Mouse (Mus musculus): ENCODE measurements around the gene Smug1. TPM values are rescaled to one million over a fixed set of nuclear protein-coding genes. Genes with fewer than 3 reads are reported as not detected.
A peak's percentile ranks its signal among the peaks of the same experiment; 100 is the strongest.

The Smug1 gene
- polyA plus RNA-seq, 1 experiment: 3.8 TPM

DNA sequence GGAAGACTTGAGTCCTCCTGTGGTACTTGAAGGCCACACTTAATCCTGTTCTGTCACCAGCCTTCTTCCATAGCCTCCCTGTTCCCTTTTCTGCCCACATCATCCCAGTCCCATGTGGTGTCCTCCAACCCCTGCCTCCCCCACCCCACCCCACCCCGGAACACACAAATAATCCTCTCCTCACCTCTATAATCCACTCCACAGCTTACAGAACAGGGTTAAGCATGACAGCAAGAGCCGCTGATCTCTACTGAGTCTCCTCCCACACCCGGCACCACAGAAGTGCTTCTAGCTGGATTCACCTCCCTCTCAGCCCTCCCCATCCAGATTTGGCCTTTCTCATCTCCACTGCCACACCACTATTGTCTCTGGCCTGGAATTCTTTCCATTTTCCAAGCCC lies 894 bp upstream of the Smug1 start:
- no peak overlapping the region for H3K4me3 ChIP-seq (ENCODE audit: control insufficient read depth, low read depth, low read length)
- no peak overlapping the region for H3K27ac ChIP-seq (ENCODE audit: control insufficient read depth, insufficient read depth, low read depth, low read length)
- peaks cover 3% of the 10 kb centered on the region for H3K27me3 ChIP-seq (ENCODE audit: control insufficient read depth, insufficient read depth, low read length)
- no peaks in the 10 kb centered on the region for H3K36me3 ChIP-seq (ENCODE audit: control insufficient read depth, insufficient read depth, low read length)
- peaks cover 31% of the 10 kb centered on the region for H3K4me1 ChIP-seq (ENCODE audit: control insufficient read depth, insufficient read depth, low read length)
- TF ChIP-seq CTCF (IDR thresholded peaks at IDR 0.05; ENCODE audit: control insufficient read depth, insufficient read depth, insufficient replicate concordance, low read depth, low read length): no peak
- no peak for TF ChIP-seq POLR2A (IDR thresholded peaks at IDR 0.05; ENCODE audit: control insufficient read depth, low read depth, low read length)

DNA sequence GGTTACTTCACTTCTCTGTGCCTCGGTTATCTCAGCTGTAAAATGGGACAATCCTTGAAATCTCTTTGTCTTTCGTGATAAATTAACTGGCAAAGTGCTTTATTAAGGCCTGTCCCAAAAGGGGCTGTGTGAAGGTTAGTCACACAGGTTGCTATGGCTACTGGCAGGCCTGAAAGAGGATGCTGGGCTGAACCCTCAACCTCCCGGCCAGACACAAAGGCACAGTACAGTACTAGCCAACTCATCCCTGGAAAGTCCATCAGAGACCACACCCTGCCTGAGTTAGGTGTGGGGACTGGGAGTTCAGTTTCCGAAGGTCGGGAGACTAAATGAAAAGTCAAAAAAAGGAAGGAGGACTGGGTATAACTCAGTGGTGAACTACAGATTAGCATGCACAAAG lies 968 bp downstream of the Smug1 start:
- peaks cover 28% of the 10 kb centered on the region for H3K4me1 ChIP-seq (ENCODE audit: control insufficient read depth, insufficient read depth, low read length)
- H3K27ac ChIP-seq (ENCODE audit: control insufficient read depth, insufficient read depth, low read depth, low read length): no peak overlapping the region
- no peak overlapping the region for H3K4me3 ChIP-seq (ENCODE audit: control insufficient read depth, low read depth, low read length)
- TF ChIP-seq POLR2A (IDR thresholded peaks at IDR 0.05; ENCODE audit: control insufficient read depth, low read depth, low read length): no peak
- H3K27me3 ChIP-seq (ENCODE audit: control insufficient read depth, insufficient read depth, low read length): peaks cover 3% of the 10 kb centered on the region
- H3K36me3 ChIP-seq (ENCODE audit: control insufficient read depth, insufficient read depth, low read length): no peaks in the 10 kb centered on the region

DNA sequence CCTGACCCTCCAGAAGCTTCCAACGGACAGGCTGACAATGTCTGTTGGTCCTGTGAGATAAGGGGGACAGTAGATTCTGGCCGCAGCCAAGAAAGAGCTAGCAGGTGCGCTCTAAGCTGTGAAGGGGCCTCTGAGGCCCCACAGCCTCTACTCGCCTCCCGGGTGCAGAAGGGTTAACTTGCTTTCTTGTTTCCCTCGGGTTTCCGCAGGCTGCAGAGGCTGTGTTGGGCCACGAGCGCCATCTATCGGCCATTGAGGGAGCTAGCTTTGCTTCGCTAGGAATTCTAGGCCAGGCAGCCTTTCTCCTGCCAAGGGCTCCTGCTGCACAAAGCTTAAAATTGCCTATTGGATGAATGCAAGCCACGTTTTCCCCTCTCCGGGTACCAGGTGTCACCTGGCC lies 1.5 kb downstream of the Smug1 start:
- Histone ChIP-seq H3K4me1 (ENCODE audit: control insufficient read depth, insufficient read depth, low read length) (peaks cover 25% of the 10 kb centered on the region), H3K27me3 (ENCODE audit: control insufficient read depth, insufficient read depth, low read length) (peaks cover 3% of the 10 kb centered on the region), H3K4me3 (ENCODE audit: control insufficient read depth, low read depth, low read length) (no peak overlapping the region; the same call in 1 of the 2 replicates), H3K36me3 (ENCODE audit: control insufficient read depth, insufficient read depth, low read length) (no peaks in the 10 kb centered on the region), H3K27ac (ENCODE audit: control insufficient read depth, insufficient read depth, low read depth, low read length) (no peak overlapping the region)
- TF ChIP-seq CTCF (IDR thresholded peaks at IDR 0.05; ENCODE audit: control insufficient read depth, insufficient read depth, insufficient replicate concordance, low read depth, low read length) (peak; percentile 94), POLR2A (IDR thresholded peaks at IDR 0.05; ENCODE audit: control insufficient read depth, low read depth, low read length) (no peak)

DNA sequence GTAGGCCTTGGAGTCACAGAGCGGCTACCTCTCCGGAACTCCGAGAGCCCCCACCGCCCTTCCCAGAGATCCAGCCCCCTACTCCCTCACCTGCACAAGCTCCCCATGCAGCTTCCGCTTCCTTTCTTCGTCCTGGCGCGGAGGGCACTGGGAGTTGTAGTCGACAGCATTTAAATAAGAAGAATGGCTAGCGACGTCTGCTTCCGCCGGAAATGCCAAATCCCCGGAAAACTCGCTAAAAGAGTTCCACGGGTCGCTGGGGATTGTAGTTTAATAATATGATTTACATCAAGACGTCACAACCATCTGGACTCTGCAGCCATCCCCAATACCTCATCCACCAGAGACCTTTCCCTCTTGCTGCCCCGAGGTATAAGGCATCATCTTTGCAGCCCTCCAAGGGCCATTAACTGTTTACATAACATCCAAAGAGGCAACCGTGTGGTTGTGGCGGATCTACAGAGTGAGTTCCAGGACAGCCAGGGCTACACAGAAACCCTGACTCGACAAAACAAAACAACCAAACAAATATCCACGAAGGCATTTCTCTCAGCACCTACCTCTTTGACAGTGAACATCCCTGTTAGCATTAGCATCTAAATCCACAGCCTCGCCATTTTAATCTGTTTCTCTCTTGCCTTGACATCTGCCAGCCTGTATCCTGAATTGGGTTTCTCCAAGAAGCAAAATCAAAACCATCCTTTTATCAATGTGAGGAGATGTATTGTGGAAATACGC lies 3.5 kb downstream of the Smug1 start:
- Histone ChIP-seq H3K27ac (ENCODE audit: control insufficient read depth, insufficient read depth, low read depth, low read length) (peak overlapping the region; percentile 15; the same call in 1 of the 2 replicates), H3K36me3 (ENCODE audit: control insufficient read depth, insufficient read depth, low read length) (no peaks in the 10 kb centered on the region), H3K27me3 (ENCODE audit: control insufficient read depth, insufficient read depth, low read length) (no peaks in the 10 kb centered on the region), H3K4me3 (ENCODE audit: control insufficient read depth, low read depth, low read length) (peak overlapping the region; percentile 87), H3K4me1 (ENCODE audit: control insufficient read depth, insufficient read depth, low read length) (peaks cover 10% of the 10 kb centered on the region)
- TF ChIP-seq CTCF (IDR thresholded peaks at IDR 0.05; ENCODE audit: control insufficient read depth, insufficient read depth, insufficient replicate concordance, low read depth, low read length) (no peak), POLR2A (IDR thresholded peaks at IDR 0.05; ENCODE audit: control insufficient read depth, low read depth, low read length) (peak; percentile 56)

DNA sequence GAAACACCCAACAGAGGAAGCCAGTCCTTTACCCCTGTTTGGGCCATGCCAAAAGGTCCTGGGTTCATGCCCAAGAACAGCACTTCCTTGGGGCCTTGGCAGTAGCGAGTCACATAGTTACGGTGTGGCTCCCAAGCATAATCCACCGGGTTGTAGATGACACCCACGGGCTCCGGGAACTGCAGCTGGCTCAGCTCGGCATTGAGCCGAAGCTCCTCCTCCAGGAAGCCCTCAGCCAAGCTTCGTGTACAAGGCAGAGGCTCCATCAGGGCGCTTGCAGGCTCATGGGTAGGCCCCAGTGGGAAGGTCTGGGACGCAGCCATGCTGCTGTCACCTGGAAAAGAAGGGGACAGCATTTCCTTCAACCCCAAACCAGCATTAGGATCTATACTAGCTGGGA lies 9.3 kb downstream of the Smug1 start:
- H3K4me3 ChIP-seq (ENCODE audit: control insufficient read depth, low read depth, low read length): peak overlapping the region; percentile 31
- H3K27me3 ChIP-seq (ENCODE audit: control insufficient read depth, insufficient read depth, low read length): no peaks in the 10 kb centered on the region
- no peak for TF ChIP-seq CTCF (IDR thresholded peaks at IDR 0.05; ENCODE audit: control insufficient read depth, insufficient read depth, insufficient replicate concordance, low read depth, low read length)
- no peak for TF ChIP-seq POLR2A (IDR thresholded peaks at IDR 0.05; ENCODE audit: control insufficient read depth, low read depth, low read length)
- H3K27ac ChIP-seq (ENCODE audit: control insufficient read depth, insufficient read depth, low read depth, low read length): no peak overlapping the region
- peaks cover 20% of the 10 kb centered on the region for H3K4me1 ChIP-seq (ENCODE audit: control insufficient read depth, insufficient read depth, low read length)
- no peaks in the 10 kb centered on the region for H3K36me3 ChIP-seq (ENCODE audit: control insufficient read depth, insufficient read depth, low read length)

DNA sequence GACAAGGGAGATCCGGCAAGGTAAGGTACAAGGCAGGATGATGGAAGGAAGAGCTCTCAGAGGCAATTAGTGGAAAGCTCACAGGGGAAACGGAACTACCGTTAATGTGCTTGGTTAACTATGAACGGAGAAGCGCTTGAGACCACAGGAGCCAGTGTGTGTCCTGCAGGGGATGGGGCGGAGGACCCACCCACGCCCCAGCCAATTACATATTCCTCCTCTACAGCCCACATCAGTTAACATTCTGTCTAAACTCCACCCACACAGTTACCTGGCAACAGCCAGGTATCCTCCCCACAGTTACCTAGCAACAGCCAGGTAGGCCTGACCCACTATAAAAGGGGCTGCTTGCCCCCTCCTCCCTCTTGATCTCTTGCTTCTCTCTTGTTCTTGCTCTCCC lies 10.0 kb downstream of the Smug1 start:
- Histone ChIP-seq H3K4me1 (ENCODE audit: control insufficient read depth, insufficient read depth, low read length) (peaks cover 18% of the 10 kb centered on the region), H3K36me3 (ENCODE audit: control insufficient read depth, insufficient read depth, low read length) (no peaks in the 10 kb centered on the region), H3K4me3 (ENCODE audit: control insufficient read depth, low read depth, low read length) (peak overlapping the region; percentile 78), H3K27me3 (ENCODE audit: control insufficient read depth, insufficient read depth, low read length) (no peaks in the 10 kb centered on the region), H3K27ac (ENCODE audit: control insufficient read depth, insufficient read depth, low read depth, low read length) (no peak overlapping the region)
- TF ChIP-seq CTCF (IDR thresholded peaks at IDR 0.05; ENCODE audit: control insufficient read depth, insufficient read depth, insufficient replicate concordance, low read depth, low read length) (no peak), POLR2A (IDR thresholded peaks at IDR 0.05; ENCODE audit: control insufficient read depth, low read depth, low read length) (peak; percentile 62; the same call in 1 of the 2 replicates)

DNA sequence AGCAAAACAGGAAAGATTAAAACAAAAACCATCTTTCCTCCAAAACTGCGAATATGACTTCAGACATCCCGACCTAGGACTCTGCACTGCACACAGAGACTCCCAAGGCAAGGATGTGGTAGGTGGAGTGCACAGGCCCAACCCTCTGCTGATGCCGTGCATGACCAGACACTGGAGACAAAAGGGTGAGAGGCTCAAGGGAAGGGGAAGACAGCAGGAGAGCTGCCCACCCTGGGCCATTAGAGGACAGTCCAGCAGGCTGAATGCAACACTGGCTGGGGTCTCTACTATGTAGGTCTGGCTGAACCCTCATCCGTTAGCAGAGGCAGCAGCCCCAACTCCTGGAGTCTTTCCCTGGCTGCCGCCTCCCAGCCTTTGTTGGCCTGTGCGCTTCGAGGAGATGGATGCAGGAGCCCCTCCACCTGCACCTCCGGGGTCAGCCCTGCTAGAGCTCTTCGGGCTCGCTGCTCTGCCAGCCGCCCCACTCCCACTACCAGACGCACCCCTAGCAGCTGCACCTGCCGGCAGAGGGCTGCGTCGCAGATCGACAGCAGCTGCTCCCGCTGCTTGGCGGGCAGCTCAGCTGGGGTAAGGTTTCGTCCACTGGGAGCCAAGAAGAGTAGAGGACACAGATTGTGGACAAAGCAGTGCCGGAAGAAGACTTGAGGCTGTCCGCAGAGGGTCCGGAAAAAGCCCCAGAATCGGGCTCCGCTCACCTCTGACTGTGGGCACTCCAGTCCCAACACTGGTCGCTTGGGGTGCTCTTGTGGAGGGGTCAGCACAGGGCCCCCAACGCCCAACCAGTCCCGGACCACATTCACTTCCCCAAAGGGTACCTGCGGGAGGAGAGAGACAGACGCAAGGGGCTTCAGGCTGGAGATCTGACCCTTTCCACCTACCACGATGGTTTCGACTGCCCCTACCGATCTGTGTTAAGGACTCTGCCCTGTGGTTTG lies 11.2 kb downstream of the Smug1 start:
- peak overlapping the region; percentile 78 for H3K4me3 ChIP-seq (ENCODE audit: control insufficient read depth, low read depth, low read length)
- H3K27me3 ChIP-seq (ENCODE audit: control insufficient read depth, insufficient read depth, low read length): no peaks in the 10 kb centered on the region
- H3K27ac ChIP-seq (ENCODE audit: control insufficient read depth, insufficient read depth, low read depth, low read length): no peak overlapping the region
- peaks cover 18% of the 10 kb centered on the region for H3K4me1 ChIP-seq (ENCODE audit: control insufficient read depth, insufficient read depth, low read length)
- H3K36me3 ChIP-seq (ENCODE audit: control insufficient read depth, insufficient read depth, low read length): no peaks in the 10 kb centered on the region
- TF ChIP-seq POLR2A (IDR thresholded peaks at IDR 0.05; ENCODE audit: control insufficient read depth, low read depth, low read length) (no peak), CTCF (IDR thresholded peaks at IDR 0.05; ENCODE audit: control insufficient read depth, insufficient read depth, insufficient replicate concordance, low read depth, low read length) (no peak)

Measured in testis, adult 2 months (tissue).